Mouse (Mus musculus) stomach, embryonic 15.5 days (tissue): Measurements from ENCODE around the gene Pik3ca. TPM values are rescaled to one million over a fixed set of nuclear protein-coding genes. Genes with fewer than 3 reads are reported as not detected.

Experiments
- ATAC-seq: fragments of 200-750 bp; cut with Nextera tagmentation; 2 replicates; pipeline ENCODE4 v1.8.0; 2017; ENCODE audit warnings: low read depth, moderate number of reproducible peaks, moderate TSS enrichment; ENCODE audit not compliant: insufficient read depth, low FRiP score
- H3K27ac ChIP-seq: fragments of 300-500 bp; sonication (generic); 2 replicates; pipeline ENCODE4 v1.5.1; 2015; ENCODE audit warnings: mild to moderate bottlenecking, inconsistent platforms
- H3K27me3 ChIP-seq: fragments of 300-500 bp; sonication (generic); replicated peaks from 2 replicates; pipeline ENCODE4 v1.6.1; 2015; ENCODE audit warnings: inconsistent platforms
- H3K36me3 ChIP-seq: fragments of 300-500 bp; sonication (generic); 2 replicates; pipeline ENCODE4 v1.6.1; 2015; ENCODE audit warnings: inconsistent platforms
- H3K4me1 ChIP-seq: fragments of 300-500 bp; sonication (generic); 2 replicates; pipeline ENCODE4 v1.6.1; 2015; ENCODE audit warnings: inconsistent platforms
- H3K4me2 ChIP-seq: fragments of 300-500 bp; sonication (generic); 2 replicates; pipeline ENCODE4 v1.6.1; 2015; ENCODE audit warnings: mild to moderate bottlenecking, inconsistent platforms
- H3K4me3 ChIP-seq: fragments of 300-500 bp; sonication (generic); replicated peaks from 2 replicates; pipeline ENCODE4 v1.5.1; 2015; ENCODE audit warnings: inconsistent platforms
- H3K9ac ChIP-seq: fragments of 300-500 bp; sonication (generic); 2 replicates; pipeline ENCODE4 v1.6.1; 2015; ENCODE audit warnings: inconsistent platforms
- H3K9me3 ChIP-seq: fragments of 300-500 bp; sonication (generic); 2 replicates; pipeline ENCODE4 v1.6.1; 2016; ENCODE audit warnings: inconsistent platforms
- WGBS: fragments of 180-500 bp; shearing (Covaris S2); methylation state at CpG from one replicate; pipeline ENCODE4 v1.1.7; 2015; 5-methylcytosine and 5-hydroxymethylcytosine counted together
- polyA plus RNA-seq: library from polyadenylated mRNA; unstranded; fragments of >200 nt; fragmentation: Nextera tagmentation; extraction: Ambion mirVana; gene quantifications from 2 replicates; pipeline ENCODE4 v1.2.1, GENCODE M21; 2015

Pik3ca gene
- polyA plus RNA-seq, 1 experiment from 2014 or later: 8.7 TPM

GRCm38 (mm10) chr3:32492097-32493090, 94.9 kb downstream of the Pik3ca start, which contains the start of gene Kcnmb3:
Gene Kcnmb3, minus strand, starts transcription at chr3:32492231.
- Histone ChIP-seq H3K4me1 (no peaks in the 10 kb centered on the region), H3K27ac (no peak within 1 kb of the TSS), H3K9me3 (no peaks in the 10 kb centered on the region), H3K27me3 (no peaks in the 10 kb centered on the region), H3K36me3 (no peaks in the 10 kb centered on the region), H3K4me2 (no peak within 1 kb of the TSS), H3K9ac (no peak within 1 kb of the TSS), H3K4me3 (no peak within 1 kb of the TSS)
- ATAC-seq: no peak
- WGBS: 76% methylated on average over 11 of the region's 11 CpGs

GRCm38 (mm10) chr3:32494387-32495087, 97.1 kb downstream of the Pik3ca start:
- Histone ChIP-seq H3K4me3 (no peak overlapping the region), H3K27me3 (no peaks in the 10 kb centered on the region), H3K27ac (no peak overlapping the region), H3K36me3 (no peaks in the 10 kb centered on the region), H3K4me1 (no peaks in the 10 kb centered on the region), H3K9ac (no peak overlapping the region), H3K9me3 (no peaks in the 10 kb centered on the region), H3K4me2 (no peak overlapping the region)
- WGBS: 80% methylated on average over 8 of the region's 8 CpGs
- no peak for ATAC-seq

GRCm38 (mm10) chr3:32495088-32495770, 97.8 kb downstream of the Pik3ca start:
- H3K36me3 ChIP-seq: no peaks in the 10 kb centered on the region
- no peak overlapping the region for H3K4me2 ChIP-seq
- H3K9me3 ChIP-seq: no peaks in the 10 kb centered on the region
- H3K9ac ChIP-seq: no peak overlapping the region
- H3K27ac ChIP-seq: no peak overlapping the region
- 70% methylated on average over 8 of the region's 8 CpGs for WGBS
- no peak for ATAC-seq
- H3K4me1 ChIP-seq: no peaks in the 10 kb centered on the region
- H3K4me3 ChIP-seq: no peak overlapping the region
- no peaks in the 10 kb centered on the region for H3K27me3 ChIP-seq

GRCm38 (mm10) chr3:32495856-32496710, 98.6 kb downstream of the Pik3ca start:
- Histone ChIP-seq H3K36me3 (no peaks in the 10 kb centered on the region), H3K4me2 (no peak overlapping the region), H3K9ac (no peak overlapping the region), H3K9me3 (no peaks in the 10 kb centered on the region), H3K27ac (no peak overlapping the region), H3K4me1 (no peaks in the 10 kb centered on the region), H3K27me3 (no peaks in the 10 kb centered on the region), H3K4me3 (no peak overlapping the region)
- ATAC-seq: no peak
- WGBS: 57% methylated on average over 7 of the region's 8 CpGs

- Histone ChIP-seq H3K9me3 (no peaks in the 10 kb centered on the region), H3K4me2 (no peak overlapping the region), H3K9ac (no peak overlapping the region), H3K4me3 (no peak overlapping the region), H3K27me3 (no peaks in the 10 kb centered on the region), H3K36me3 (no peaks in the 10 kb centered on the region), H3K4me1 (no peaks in the 10 kb centered on the region), H3K27ac (no peak overlapping the region)
- no peak for ATAC-seq
- 89% methylated on average over 1 of the region's 1 CpGs for WGBS
Measured at GRCm38 (mm10) chr3:32496711-32497070, 99.2 kb downstream of the Pik3ca start.

GRCm38 (mm10) chr3:32500346-32500745, 102.9 kb downstream of the Pik3ca start:
- WGBS: 83% methylated on average over 2 of the region's 2 CpGs
- H3K4me1 ChIP-seq: no peaks in the 10 kb centered on the region
- no peak overlapping the region for H3K4me3 ChIP-seq
- H3K9me3 ChIP-seq: no peaks in the 10 kb centered on the region
- no peak for ATAC-seq
- no peaks in the 10 kb centered on the region for H3K27me3 ChIP-seq
- no peaks in the 10 kb centered on the region for H3K36me3 ChIP-seq
- no peak overlapping the region for H3K27ac ChIP-seq
- no peak overlapping the region for H3K9ac ChIP-seq
- no peak overlapping the region for H3K4me2 ChIP-seq

- ATAC-seq: no peak
- WGBS: 67% methylated on average over 3 of the region's 3 CpGs
Measured at GRCm38 (mm10) chr3:32505841-32506240, 108.4 kb downstream of the Pik3ca start.

GRCm38 (mm10) chr3:32506366-32507225, 109.1 kb downstream of the Pik3ca start:
- Histone ChIP-seq H3K27ac (no peak overlapping the region), H3K36me3 (no peaks in the 10 kb centered on the region), H3K9me3 (no peaks in the 10 kb centered on the region), H3K4me1 (peaks cover 3% of the 10 kb centered on the region; the same call in 1 of the 2 replicates), H3K27me3 (no peaks in the 10 kb centered on the region), H3K4me3 (no peak overlapping the region), H3K9ac (no peak overlapping the region), H3K4me2 (no peak overlapping the region)
- no peak for ATAC-seq
- WGBS: 61% methylated on average over 11 of the region's 11 CpGs

More at GRCm38 (mm10) chr3:32505841-32506240, 108.4 kb downstream of the Pik3ca start:
- Histone ChIP-seq H3K4me1 (peaks cover 3% of the 10 kb centered on the region; the same call in 1 of the 2 replicates), H3K9me3 (no peaks in the 10 kb centered on the region), H3K9ac (no peak overlapping the region), H3K27me3 (no peaks in the 10 kb centered on the region), H3K36me3 (no peaks in the 10 kb centered on the region), H3K27ac (no peak overlapping the region), H3K4me2 (no peak overlapping the region), H3K4me3 (no peak overlapping the region)

- Histone ChIP-seq H3K36me3 (no peaks in the 10 kb centered on the region), H3K4me2 (peak overlapping the region; percentile 76), H3K27ac (no peak overlapping the region), H3K9me3 (no peaks in the 10 kb centered on the region), H3K4me1 (peaks cover 7% of the 10 kb centered on the region; the same call in 1 of the 2 replicates), H3K27me3 (no peaks in the 10 kb centered on the region), H3K9ac (no peak overlapping the region), H3K4me3 (peak overlapping the region; percentile 19; the same call in 1 of the 2 replicates)
- no peak for ATAC-seq
- WGBS: 2% methylated on average over 17 of the region's 17 CpGs
Measured at GRCm38 (mm10) chr3:32508666-32509324, 111.3 kb downstream of the Pik3ca start.
